Mouse (Mus musculus): ENCODE results near the gene Plau. TPM values are rescaled to one million over a fixed set of nuclear protein-coding genes. Genes with fewer than 3 reads are reported as not detected.

The Plau gene
- polyA plus RNA-seq, 1 experiment = 75.9 TPM

DNA sequence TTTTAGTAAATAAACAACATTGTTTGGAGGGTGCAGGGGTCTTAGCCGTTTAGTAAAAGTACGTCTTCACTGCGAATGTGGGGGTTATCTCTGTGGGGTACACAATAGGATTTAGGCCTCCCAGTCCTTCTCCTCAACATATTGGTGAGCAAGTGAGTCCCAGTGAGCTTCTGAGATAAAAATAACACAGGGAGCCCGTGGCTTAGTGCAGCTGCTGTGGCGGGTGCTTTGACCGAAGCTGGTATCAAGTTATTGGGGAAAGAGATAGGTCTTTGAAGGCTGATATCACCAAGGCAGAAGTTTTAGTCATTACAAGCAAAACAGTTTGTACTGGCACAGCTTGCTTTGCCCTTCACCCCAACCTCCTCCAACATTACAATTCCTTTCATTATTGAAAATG lies 37.5 kb downstream of the Plau start:
- TF ChIP-seq POLR2A (IDR thresholded peaks at IDR 0.05; ENCODE audit: low read depth, low read length) = no peak
- TF ChIP-seq CTCF (IDR thresholded peaks at IDR 0.05; ENCODE audit: borderline replicate concordance, insufficient read depth, low read length) = no peak
- peak overlapping the region; percentile 84 for H3K27ac ChIP-seq (ENCODE audit: insufficient read depth, low read length)
- peaks cover 21% of the 10 kb centered on the region for H3K4me1 ChIP-seq (ENCODE audit: control insufficient read depth, insufficient read depth, low read length)
- H3K4me3 ChIP-seq (ENCODE audit: insufficient read depth, low read length) = no peak overlapping the region

DNA sequence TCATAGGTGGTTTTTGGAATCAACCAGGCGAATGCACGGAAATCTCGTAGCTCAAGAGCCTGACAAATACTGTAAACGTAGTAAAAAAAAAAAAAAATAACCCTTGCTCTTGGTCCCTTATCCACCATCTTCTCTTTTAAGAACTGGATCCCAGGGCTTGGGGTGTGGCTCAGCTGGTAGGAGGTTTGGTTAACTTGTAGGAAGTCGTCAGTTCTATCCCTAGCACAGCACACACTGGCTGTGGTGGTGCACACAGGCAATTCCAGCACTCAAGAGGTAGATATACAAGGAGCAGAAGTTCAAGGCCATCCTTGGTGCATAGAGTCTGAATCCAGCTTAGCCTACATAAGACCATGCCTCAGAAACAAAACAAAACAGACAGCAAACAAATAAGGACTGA lies 48.2 kb downstream of the Plau start:
- TF ChIP-seq POLR2A (IDR thresholded peaks at IDR 0.05; ENCODE audit: low read depth, low read length) (no peak), CTCF (IDR thresholded peaks at IDR 0.05; ENCODE audit: borderline replicate concordance, insufficient read depth, low read length) (no peak)
- peak overlapping the region; percentile 81 for H3K27ac ChIP-seq (ENCODE audit: insufficient read depth, low read length)
- peaks cover 14% of the 10 kb centered on the region; the same call in 1 of the 2 replicates for H3K4me1 ChIP-seq (ENCODE audit: control insufficient read depth, insufficient read depth, low read length)
- H3K4me3 ChIP-seq (ENCODE audit: insufficient read depth, low read length) = no peak overlapping the region

DNA sequence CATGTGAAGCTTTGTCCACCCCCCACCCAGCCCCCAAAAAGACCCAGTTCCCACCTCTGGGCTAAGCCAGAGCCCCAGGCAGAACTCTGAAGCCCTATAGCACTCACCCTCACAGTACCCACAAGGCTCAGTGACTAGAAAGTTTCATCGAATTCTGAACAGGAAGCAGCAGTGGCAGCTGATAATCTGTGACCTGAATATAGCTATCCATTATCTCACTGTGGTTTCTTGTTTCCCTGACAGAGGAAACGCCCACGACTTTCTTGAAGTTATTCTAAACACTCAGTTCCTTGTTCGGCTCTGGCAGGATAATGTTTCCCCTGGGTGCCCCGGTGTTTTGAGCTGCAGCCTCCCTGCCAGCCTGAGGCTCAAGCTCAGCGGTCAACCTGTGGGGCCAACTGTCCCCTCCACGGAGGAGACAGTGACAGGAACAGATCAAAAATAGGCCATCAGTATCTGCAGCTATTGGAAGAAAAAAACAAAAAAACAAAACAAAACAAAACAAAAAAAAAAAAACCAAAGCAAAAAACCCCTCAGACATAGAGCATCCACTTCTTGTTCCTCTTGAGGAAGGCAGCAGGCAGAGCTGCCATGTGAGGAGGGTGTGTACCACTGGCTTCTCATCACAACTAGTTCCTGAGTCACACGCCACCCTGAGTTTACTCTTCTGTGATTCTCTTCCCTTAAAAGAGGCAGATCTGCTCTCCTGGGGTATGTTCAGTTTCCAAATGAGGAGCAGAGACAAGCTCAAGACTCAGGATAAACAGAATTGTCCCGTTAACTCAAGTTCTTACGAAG lies 48.8 kb downstream of the Plau start:
- Histone ChIP-seq H3K4me3 (ENCODE audit: insufficient read depth, low read length) (no peak overlapping the region), H3K27ac (ENCODE audit: insufficient read depth, low read length) (peak overlapping the region; percentile 81), H3K4me1 (ENCODE audit: control insufficient read depth, insufficient read depth, low read length) (peaks cover 14% of the 10 kb centered on the region; the same call in 1 of the 2 replicates)
- no peak for TF ChIP-seq CTCF (IDR thresholded peaks at IDR 0.05; ENCODE audit: borderline replicate concordance, insufficient read depth, low read length)
- no peak for TF ChIP-seq POLR2A (IDR thresholded peaks at IDR 0.05; ENCODE audit: low read depth, low read length)

DNA sequence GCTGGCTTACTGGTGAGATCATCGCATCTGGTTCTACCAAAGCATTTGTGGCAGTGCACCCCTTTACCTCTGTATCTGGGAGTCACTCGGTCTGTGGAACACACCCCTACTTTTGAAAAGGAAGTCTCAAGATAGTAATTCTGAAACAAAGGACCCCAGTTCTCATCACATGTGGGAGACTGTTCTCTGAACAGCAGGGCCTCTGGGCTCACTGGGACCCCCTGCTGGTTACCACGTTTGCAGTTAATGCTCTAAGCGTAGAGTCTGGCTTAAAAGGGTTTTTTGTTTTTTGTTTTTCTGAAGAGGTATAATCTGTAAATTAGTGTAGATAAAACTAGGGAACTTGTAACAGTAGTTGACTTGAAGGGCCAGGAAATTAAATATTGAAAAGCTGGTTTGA lies 49.8 kb downstream of the Plau start:
- Histone ChIP-seq H3K4me3 (ENCODE audit: insufficient read depth, low read length) (no peak overlapping the region), H3K27ac (ENCODE audit: insufficient read depth, low read length) (peak overlapping the region; percentile 81), H3K4me1 (ENCODE audit: control insufficient read depth, insufficient read depth, low read length) (peaks cover 10% of the 10 kb centered on the region)
- TF ChIP-seq CTCF (IDR thresholded peaks at IDR 0.05; ENCODE audit: borderline replicate concordance, insufficient read depth, low read length) = no peak
- TF ChIP-seq POLR2A (IDR thresholded peaks at IDR 0.05; ENCODE audit: low read depth, low read length) = no peak

DNA sequence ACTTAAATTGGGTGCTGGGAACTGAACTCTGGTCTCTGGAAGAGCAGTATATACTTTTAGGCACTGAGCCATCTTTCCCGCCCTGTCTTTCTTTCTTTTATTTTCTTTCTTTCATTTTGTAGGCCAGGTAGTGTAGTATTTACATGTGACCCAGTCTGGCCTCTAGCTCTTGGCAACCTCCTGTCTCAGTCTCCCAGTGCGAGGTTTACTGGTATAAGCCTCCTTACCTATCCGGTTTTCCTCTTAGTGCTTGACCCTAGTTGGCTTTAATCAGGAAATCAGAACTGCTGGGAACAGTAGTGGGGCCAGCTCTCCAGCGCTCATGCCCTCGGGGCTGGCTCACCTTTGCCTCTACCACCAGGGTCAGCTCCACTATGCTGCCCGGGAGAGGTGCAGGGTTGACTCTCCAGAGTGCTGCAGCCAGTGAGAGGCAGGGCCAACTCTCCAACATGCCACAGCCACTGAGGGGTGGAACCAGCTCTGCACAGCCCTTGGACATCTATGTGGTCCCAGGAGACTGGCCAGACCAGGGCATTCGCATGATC lies 51.2 kb downstream of the Plau start:
- H3K4me3 ChIP-seq (ENCODE audit: insufficient read depth, low read length) = no peak overlapping the region
- peaks cover 16% of the 10 kb centered on the region for H3K4me1 ChIP-seq (ENCODE audit: control insufficient read depth, insufficient read depth, low read length)
- no peak overlapping the region for H3K27ac ChIP-seq (ENCODE audit: insufficient read depth, low read length)
- TF ChIP-seq CTCF (IDR thresholded peaks at IDR 0.05; ENCODE audit: borderline replicate concordance, insufficient read depth, low read length) (no peak), POLR2A (IDR thresholded peaks at IDR 0.05; ENCODE audit: low read depth, low read length) (no peak)

DNA sequence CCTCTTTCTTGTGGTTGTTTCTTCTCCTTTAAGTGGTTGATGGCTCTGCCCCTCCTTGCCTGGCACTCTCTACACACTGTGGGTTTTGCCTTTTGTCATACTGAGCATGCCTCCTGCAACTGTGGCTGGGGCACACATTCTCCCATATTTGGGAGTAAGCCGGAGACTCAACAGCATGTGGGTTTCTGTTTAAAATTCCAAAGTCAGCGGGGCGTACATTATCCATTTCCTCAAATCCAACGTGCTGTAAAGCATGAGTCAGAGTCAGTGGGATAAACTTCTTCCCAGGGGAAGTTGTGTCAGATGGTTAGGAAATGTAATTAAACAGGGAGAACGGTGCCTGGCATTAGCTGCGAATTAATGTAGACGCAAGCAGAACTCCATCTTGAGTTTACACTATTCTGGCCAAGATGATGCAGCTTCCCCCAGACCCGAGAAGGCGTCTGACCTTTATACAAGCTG lies 55.5 kb downstream of the Plau start:
- Histone ChIP-seq H3K4me1 (ENCODE audit: control insufficient read depth, insufficient read depth, low read length) (peaks cover 19% of the 10 kb centered on the region), H3K4me3 (ENCODE audit: insufficient read depth, low read length) (no peak overlapping the region), H3K27ac (ENCODE audit: insufficient read depth, low read length) (peak overlapping the region; percentile 100)
- TF ChIP-seq CTCF (IDR thresholded peaks at IDR 0.05; ENCODE audit: borderline replicate concordance, insufficient read depth, low read length) = no peak
- peak; percentile 14; the same call in 1 of the 2 replicates for TF ChIP-seq POLR2A (IDR thresholded peaks at IDR 0.05; ENCODE audit: low read depth, low read length)

Other genes starting within 250 kb of the Plau start
- 7.1 and 8.4 TPM in 2 replicates for gene Usp54, start 195.6 kb upstream of the Plau start, polyA plus RNA-seq (2011; ENCODE audit: insufficient read length, low read depth, missing spikeins)
- gene Myoz1, start 180.1 kb upstream of the Plau start, polyA plus RNA-seq (2011; ENCODE audit: insufficient read length, low read depth, missing spikeins) = not detected in 2 replicates
- 0.33 TPM in 1 of 2 replicates, not detected in the other for gene Synpo2l, start 168.3 kb upstream of the Plau start, polyA plus RNA-seq (2011; ENCODE audit: insufficient read length, low read depth, missing spikeins)
- gene Sec24c, start 162.4 kb upstream of the Plau start, polyA plus RNA-seq (2011; ENCODE audit: insufficient read length, low read depth, missing spikeins) = 85.1 and 91.8 TPM in 2 replicates
- 14.5 and 24.4 TPM in 2 replicates for gene Fut11, start 141.7 kb upstream of the Plau start, polyA plus RNA-seq (2011; ENCODE audit: insufficient read length, low read depth, missing spikeins)
- 99.8 and 109 TPM in 2 replicates for gene Chchd1, start 133.7 kb upstream of the Plau start, polyA plus RNA-seq (2011; ENCODE audit: insufficient read length, low read depth, missing spikeins)
- gene Zswim8, start 129.1 kb upstream of the Plau start, polyA plus RNA-seq (2011; ENCODE audit: insufficient read length, low read depth, missing spikeins) = 125 and 130 TPM in 2 replicates
- 27.3 and 32.0 TPM in 2 replicates for gene Ndst2, start 102.1 kb upstream of the Plau start, polyA plus RNA-seq (2011; ENCODE audit: insufficient read length, low read depth, missing spikeins)
- 105 and 138 TPM in 2 replicates for gene Camk2g, start 42.6 kb upstream of the Plau start, polyA plus RNA-seq (2011; ENCODE audit: insufficient read length, low read depth, missing spikeins)
- gene Vcl, start 92.7 kb downstream of the Plau start, polyA plus RNA-seq (2011; ENCODE audit: insufficient read length, low read depth, missing spikeins) = 494 and 636 TPM in 2 replicates
- gene Ap3m1, start 215.8 kb downstream of the Plau start, polyA plus RNA-seq (2011; ENCODE audit: insufficient read length, low read depth, missing spikeins) = 99.0 and 102 TPM in 2 replicates
- 114 and 117 TPM in 2 replicates for gene Adk, start 215.9 kb downstream of the Plau start, polyA plus RNA-seq (2011; ENCODE audit: insufficient read length, low read depth, missing spikeins)